Mouse (Mus musculus) MEL (cell line): ENCODE results near the gene Kifc1. TPM values are rescaled to one million over a fixed set of nuclear protein-coding genes. Genes with fewer than 3 reads are reported as not detected.
A peak's percentile ranks its signal among the peaks of the same experiment; 100 is the strongest.

Experiments used
- DNase-seq: peaks from one replicate; pipeline ENCODE4 v3.0.0; 2011; ENCODE audit warnings: low read depth, low spot score
- H3K27ac ChIP-seq: 2 replicates; pipeline ENCODE4 v1.5.1; 2012; ENCODE audit warnings: low read depth, mild to moderate bottlenecking, control low read depth, low read length, moderate library complexity; ENCODE audit not compliant: control insufficient read depth
- H3K27me3 ChIP-seq, 2 experiments: fragments of 150-350 bp in 1 of 2; sonication (generic) in 1 of 2; 2 replicates each; pipeline ENCODE4 v1.6.1; 2012; ENCODE audit warnings: low read length in 2 of 2, mild to moderate bottlenecking in 2 of 2, improper control_type of control experiment in 1 of 2, moderate library complexity in 1 of 2; ENCODE audit not compliant: insufficient read depth in 2 of 2, control insufficient read depth in 1 of 2
- H3K36me3 ChIP-seq, 2 experiments: 2 replicates each; pipeline ENCODE4 v1.6.1; 2012 to 2014; ENCODE audit warnings: low read length in 2 of 2, improper control_type of control experiment in 1 of 2, inconsistent platforms in 1 of 2, mild to moderate bottlenecking in 1 of 2; ENCODE audit not compliant: insufficient read depth in 2 of 2, control insufficient read depth in 1 of 2
- H3K4me1 ChIP-seq, 2 experiments: fragments of 150-350 bp in 1 of 2; sonication (generic) in 1 of 2; 2 replicates each; pipeline ENCODE4 v1.6.1; 2012; ENCODE audit warnings: low read length in 2 of 2, improper control_type of control experiment in 1 of 2, mild to moderate bottlenecking in 1 of 2; ENCODE audit not compliant: insufficient read depth in 2 of 2, control insufficient read depth in 1 of 2
- H3K4me3 ChIP-seq, 2 experiments: fragments of 150-350 bp in 1 of 2; sonication (generic) in 1 of 2; 2 replicates each; pipeline ENCODE4 v1.5.1; 2012; ENCODE audit warnings: low read depth in 2 of 2, low read length in 2 of 2, mild to moderate bottlenecking in 2 of 2, moderate library complexity in 2 of 2, control low read depth in 1 of 2, improper control_type of control experiment in 1 of 2; ENCODE audit not compliant: control insufficient read depth in 1 of 2, insufficient read depth in 1 of 2
- H3K79me2 ChIP-seq: 2 replicates; pipeline ENCODE4 v1.6.1; 2012; ENCODE audit warnings: mild to moderate bottlenecking, low read length, moderate library complexity; ENCODE audit not compliant: control insufficient read depth, poor library complexity, insufficient read depth
- H3K9ac ChIP-seq: 2 replicates; pipeline ENCODE4 v1.6.1; 2012; ENCODE audit warnings: low read depth, mild to moderate bottlenecking, control low read depth, low read length, moderate library complexity; ENCODE audit not compliant: control insufficient read depth, poor library complexity, severe bottlenecking
- H3K9me3 ChIP-seq: fragments of 150-350 bp; sonication (generic); replicated peaks from 2 replicates; pipeline ENCODE4 v1.6.1; 2012; ENCODE audit warnings: mild to moderate bottlenecking, low read length, improper control_type of control experiment, moderate library complexity; ENCODE audit not compliant: insufficient read depth
- HCFC1 ChIP-seq: IDR thresholded peaks from 2 replicates; pipeline ENCODE4 v1.6.1; 2012; ENCODE audit warnings: low read depth, mild to moderate bottlenecking, inconsistent platforms, low read length, improper control_type of control experiment, moderate library complexity
- KAT2A ChIP-seq: conservative IDR thresholded peaks from 2 replicates; pipeline ENCODE4 v1.6.1; 2012; ENCODE audit warnings: low read depth, low read length, improper control_type of control experiment, inconsistent platforms
- MAX ChIP-seq: IDR thresholded peaks from 2 replicates; pipeline ENCODE4 v1.6.1; 2011; ENCODE audit warnings: low read length, improper control_type of control experiment
- MAZ ChIP-seq: IDR thresholded peaks from 2 replicates; pipeline ENCODE4 v1.6.1; 2012; ENCODE audit warnings: low read depth, mild to moderate bottlenecking, inconsistent platforms, low read length, improper control_type of control experiment
- MXI1 ChIP-seq: IDR thresholded peaks from 2 replicates; pipeline ENCODE4 v1.6.1; 2011; ENCODE audit warnings: mild to moderate bottlenecking, low read depth, low read length, improper control_type of control experiment
- NELFE ChIP-seq: IDR thresholded peaks from 2 replicates; pipeline ENCODE4 v1.6.1; 2011; ENCODE audit warnings: low read depth, low read length, improper control_type of control experiment
- POLR2A ChIP-seq, 2 experiments: IDR thresholded peaks; 2 replicates each; pipeline ENCODE4 v1.6.1; 2011 to 2012; ENCODE audit warnings: low read length in 2 of 2, mild to moderate bottlenecking in 2 of 2, control low read depth in 1 of 2, improper control_type of control experiment in 1 of 2, low read depth in 1 of 2, moderate library complexity in 1 of 2; ENCODE audit not compliant: control insufficient read depth in 1 of 2, insufficient read depth in 1 of 2, poor library complexity in 1 of 2
- RAD21 ChIP-seq: IDR thresholded peaks from 2 replicates; pipeline ENCODE4 v1.6.1; 2011; ENCODE audit warnings: mild to moderate bottlenecking, low read depth, low read length, improper control_type of control experiment
- SIN3A ChIP-seq: IDR thresholded peaks from 2 replicates; pipeline ENCODE4 v1.6.1; 2012; ENCODE audit warnings: low read length, improper control_type of control experiment, inconsistent platforms
- TAL1 ChIP-seq: IDR thresholded peaks from 2 replicates; pipeline ENCODE4 v1.6.1; 2012; ENCODE audit warnings: mild to moderate bottlenecking, inconsistent platforms, low read length, moderate library complexity, mixed read lengths
- TCF12 ChIP-seq: IDR thresholded peaks from 2 replicates; pipeline ENCODE4 v1.6.1; 2014; ENCODE audit warnings: low read depth, mild to moderate bottlenecking, inconsistent platforms, low read length, improper control_type of control experiment, moderate library complexity
- UBTF ChIP-seq: IDR thresholded peaks from 2 replicates; pipeline ENCODE4 v1.6.1; 2012; ENCODE audit warnings: low read depth, mild to moderate bottlenecking, inconsistent platforms, low read length, improper control_type of control experiment, moderate library complexity, borderline replicate concordance; ENCODE audit not compliant: insufficient read depth
- USF1 ChIP-seq: IDR thresholded peaks from 2 replicates; pipeline ENCODE4 v1.6.1; 2014; ENCODE audit warnings: low read depth, mild to moderate bottlenecking, inconsistent platforms, low read length, improper control_type of control experiment, moderate library complexity
- ZNF384 ChIP-seq: IDR thresholded peaks from 2 replicates; pipeline ENCODE4 v1.6.1; 2012; ENCODE audit warnings: low read depth, mild to moderate bottlenecking, inconsistent platforms, low read length, improper control_type of control experiment
- polyA plus RNA-seq, 2 experiments: library from polyadenylated mRNA; stranded (reverse) in 1 of 2; unstranded in 1 of 2; fragments of >175 nt in 1 of 2; fragments of >200 nt in 1 of 2; gene quantifications; 2 replicates each; pipeline versions ENCODE4 v1.2.1 to v1.2.4; 2012; ENCODE audit warnings: low replicate concordance in 2 of 2, low read depth in 1 of 2; ENCODE audit not compliant: insufficient read length in 2 of 2, insufficient read depth in 1 of 2, missing spikeins in 1 of 2
- total RNA-seq: library from RNA; depleted of rRNA; stranded (reverse); fragments of 300-350 nt; gene quantifications from 2 replicates; pipeline ENCODE4 v1.2.3, GENCODE M21; 2012

Kifc1 gene
- total and polyA plus RNA-seq, 3 experiments, result 17.1 to 53.5 TPM; not detected in 1

- Histone ChIP-seq H3K4me3 (no peak overlapping the region), H3K79me2 (peaks cover 24% of the 10 kb centered on the region), H3K9me3 (no peaks in the 10 kb centered on the region), H3K9ac (no peak overlapping the region), H3K27ac (no peak overlapping the region), H3K4me1 (peaks cover 0 to 7% of the 10 kb centered on the region in 2 experiments; a peak in 2 of 4 replicates), H3K36me3 (peaks cover 0 to 3% of the 10 kb centered on the region in 2 experiments; a peak in 2 of 4 replicates), H3K27me3 (no peaks in the 10 kb centered on the region)
- peak; percentile 46 for DNase-seq
- no peak for TF ChIP-seq TAL1
- TF ChIP-seq MAZ, result 0 out of 2 replicates have a peak, but pooled peaks have one; percentile 34
Observed at GRCm38 (mm10) chr17:33931159-33931866, 40.9 kb upstream of the Kifc1 start.

- Histone ChIP-seq H3K36me3 (peaks cover 0 to 3% of the 10 kb centered on the region in 2 experiments; a peak in 2 of 4 replicates), H3K27me3 (no peaks in the 10 kb centered on the region), H3K4me3 (peak overlapping the region; percentile 74 to 78), H3K4me1 (peaks cover 0 to 7% of the 10 kb centered on the region in 2 experiments; a peak in 2 of 4 replicates), H3K9me3 (no peaks in the 10 kb centered on the region), H3K79me2 (peaks cover 24% of the 10 kb centered on the region), H3K27ac (peak overlapping the region; percentile 98), H3K9ac (peak overlapping the region; percentile 93)
- TF ChIP-seq MAX, result no peak
- no peak for TF ChIP-seq NELFE
- no peak; the same call in 1 of the 2 replicates for TF ChIP-seq MAZ
- no peak for TF ChIP-seq ZNF384
- TF ChIP-seq USF1, result peak; percentile 74; the same call in 1 of the 2 replicates
- no peak for TF ChIP-seq RAD21
- 0 out of 2 replicates have a peak, but pooled peaks have one; percentile 17 for TF ChIP-seq HCFC1
- peak; percentile 30; the same call in 1 of the 2 replicates for TF ChIP-seq MXI1
- TF ChIP-seq SIN3A, result peak; percentile 60
- 0 out of 4 replicates have a peak, but pooled peaks of 1 of the 2 experiments have one; percentile 11 for TF ChIP-seq POLR2A (IDR thresholded peaks at IDR 0.05; ENCODE audit: control insufficient read depth in 1 of 2, insufficient read depth in 1 of 2, low read depth in 1 of 2, low read length in 2 of 2, poor library complexity in 1 of 2)
- no peak for TF ChIP-seq TCF12
- TF ChIP-seq KAT2A, result no peak
- TF ChIP-seq UBTF, result no peak
- peak; percentile 76 for DNase-seq
Observed at GRCm38 (mm10) chr17:33930280-33931158, 40.1 kb upstream of the Kifc1 start.
